Mouse (Mus musculus) MEL (cell line): Measurements from ENCODE around the gene Slc35b4. TPM values are rescaled to one million over a fixed set of nuclear protein-coding genes. Genes with fewer than 3 reads are reported as not detected.

Source experiments
- DNase-seq: peaks from one replicate; pipeline ENCODE4 v3.0.0; 2011; ENCODE audit warnings: low read depth, low spot score
- H3K27ac ChIP-seq: 2 replicates; pipeline ENCODE4 v1.5.1; 2012; ENCODE audit warnings: low read depth, mild to moderate bottlenecking, control low read depth, low read length, moderate library complexity; ENCODE audit not compliant: control insufficient read depth
- H3K27me3 ChIP-seq, 2 experiments: fragments of 150-350 bp in 1 of 2; sonication (generic) in 1 of 2; 2 replicates each; pipeline ENCODE4 v1.6.1; 2012; ENCODE audit warnings: low read length in 2 of 2, mild to moderate bottlenecking in 2 of 2, improper control_type of control experiment in 1 of 2, moderate library complexity in 1 of 2; ENCODE audit not compliant: insufficient read depth in 2 of 2, control insufficient read depth in 1 of 2
- H3K36me3 ChIP-seq, 2 experiments: 2 replicates each; pipeline ENCODE4 v1.6.1; 2012 to 2014; ENCODE audit warnings: low read length in 2 of 2, improper control_type of control experiment in 1 of 2, inconsistent platforms in 1 of 2, mild to moderate bottlenecking in 1 of 2; ENCODE audit not compliant: insufficient read depth in 2 of 2, control insufficient read depth in 1 of 2
- H3K4me1 ChIP-seq, 2 experiments: fragments of 150-350 bp in 1 of 2; sonication (generic) in 1 of 2; 2 replicates each; pipeline ENCODE4 v1.6.1; 2012; ENCODE audit warnings: low read length in 2 of 2, improper control_type of control experiment in 1 of 2, mild to moderate bottlenecking in 1 of 2; ENCODE audit not compliant: insufficient read depth in 2 of 2, control insufficient read depth in 1 of 2
- H3K4me3 ChIP-seq, 2 experiments: fragments of 150-350 bp in 1 of 2; sonication (generic) in 1 of 2; 2 replicates each; pipeline ENCODE4 v1.5.1; 2012; ENCODE audit warnings: low read depth in 2 of 2, low read length in 2 of 2, mild to moderate bottlenecking in 2 of 2, moderate library complexity in 2 of 2, control low read depth in 1 of 2, improper control_type of control experiment in 1 of 2; ENCODE audit not compliant: control insufficient read depth in 1 of 2, insufficient read depth in 1 of 2
- H3K79me2 ChIP-seq: 2 replicates; pipeline ENCODE4 v1.6.1; 2012; ENCODE audit warnings: mild to moderate bottlenecking, low read length, moderate library complexity; ENCODE audit not compliant: control insufficient read depth, poor library complexity, insufficient read depth
- H3K9ac ChIP-seq: 2 replicates; pipeline ENCODE4 v1.6.1; 2012; ENCODE audit warnings: low read depth, mild to moderate bottlenecking, control low read depth, low read length, moderate library complexity; ENCODE audit not compliant: control insufficient read depth, poor library complexity, severe bottlenecking
- H3K9me3 ChIP-seq: fragments of 150-350 bp; sonication (generic); replicated peaks from 2 replicates; pipeline ENCODE4 v1.6.1; 2012; ENCODE audit warnings: mild to moderate bottlenecking, low read length, improper control_type of control experiment, moderate library complexity; ENCODE audit not compliant: insufficient read depth
- CHD1 ChIP-seq: IDR thresholded peaks from 2 replicates; pipeline ENCODE4 v1.6.1; 2012; ENCODE audit warnings: low read depth, mild to moderate bottlenecking, inconsistent platforms, low read length, improper control_type of control experiment
- CTCF ChIP-seq, 3 experiments: IDR thresholded peaks in 2 of 3; conservative IDR thresholded peaks in 1 of 3; 2 replicates each; pipeline ENCODE4 v1.5.1; 2011 to 2012; ENCODE audit warnings: low read length in 3 of 3, low read depth in 2 of 3, mild to moderate bottlenecking in 2 of 3, improper control_type of control experiment in 1 of 3, inconsistent platforms in 1 of 3, mixed read lengths in 1 of 3, moderate library complexity in 1 of 3; ENCODE audit not compliant: control insufficient read depth in 1 of 3, insufficient read depth in 1 of 3, poor library complexity in 1 of 3, severe bottlenecking in 1 of 3
- E2F4 ChIP-seq: IDR thresholded peaks from 2 replicates; pipeline ENCODE4 v1.6.1; 2011; ENCODE audit warnings: low read depth, low read length, improper control_type of control experiment, borderline replicate concordance
- ELF1 ChIP-seq: IDR thresholded peaks from 2 replicates; pipeline ENCODE4 v1.6.1; 2014; ENCODE audit warnings: low read depth, mild to moderate bottlenecking, inconsistent platforms, low read length, improper control_type of control experiment, moderate library complexity
- EP300 ChIP-seq, 2 experiments: IDR thresholded peaks; 2 replicates each; pipeline ENCODE4 v1.6.1; 2011; ENCODE audit warnings: improper control_type of control experiment in 2 of 2, low read length in 2 of 2, low read depth in 1 of 2, mild to moderate bottlenecking in 1 of 2
- ETS1 ChIP-seq: IDR thresholded peaks from 2 replicates; pipeline ENCODE4 v1.6.1; 2012; ENCODE audit warnings: low read depth, mild to moderate bottlenecking, inconsistent platforms, low read length, improper control_type of control experiment, moderate library complexity
- JUND ChIP-seq: IDR thresholded peaks from 2 replicates; pipeline ENCODE4 v1.6.1; 2011; ENCODE audit warnings: low read depth, mild to moderate bottlenecking, improper control_type of control experiment, low read length
- KAT2A ChIP-seq: conservative IDR thresholded peaks from 2 replicates; pipeline ENCODE4 v1.6.1; 2012; ENCODE audit warnings: low read depth, low read length, improper control_type of control experiment, inconsistent platforms
- MAX ChIP-seq: IDR thresholded peaks from 2 replicates; pipeline ENCODE4 v1.6.1; 2011; ENCODE audit warnings: low read length, improper control_type of control experiment
- MXI1 ChIP-seq: IDR thresholded peaks from 2 replicates; pipeline ENCODE4 v1.6.1; 2011; ENCODE audit warnings: mild to moderate bottlenecking, low read depth, low read length, improper control_type of control experiment
- MYB ChIP-seq: IDR thresholded peaks from 2 replicates; pipeline ENCODE4 v1.6.1; 2011; ENCODE audit warnings: mild to moderate bottlenecking, low read depth, low read length, improper control_type of control experiment
- POLR2AphosphoS5 ChIP-seq: IDR thresholded peaks from 2 replicates; pipeline ENCODE4 v1.6.1; 2012; ENCODE audit warnings: low read depth, borderline replicate concordance, mild to moderate bottlenecking, inconsistent platforms, low read length, moderate library complexity, mixed read lengths
- RCOR1 ChIP-seq: IDR thresholded peaks from 2 replicates; pipeline ENCODE4 v1.6.1; 2012; ENCODE audit warnings: low read depth, mild to moderate bottlenecking, inconsistent platforms, low read length, improper control_type of control experiment
- SIN3A ChIP-seq: IDR thresholded peaks from 2 replicates; pipeline ENCODE4 v1.6.1; 2012; ENCODE audit warnings: low read length, improper control_type of control experiment, inconsistent platforms
- SMC3 ChIP-seq: IDR thresholded peaks from 2 replicates; pipeline ENCODE4 v1.6.1; 2011; ENCODE audit warnings: low read depth, low read length, improper control_type of control experiment
- TBP ChIP-seq: IDR thresholded peaks from 2 replicates; pipeline ENCODE4 v1.8.0; 2011; ENCODE audit warnings: low read depth, low read length, improper control_type of control experiment
- TCF12 ChIP-seq: IDR thresholded peaks from 2 replicates; pipeline ENCODE4 v1.6.1; 2014; ENCODE audit warnings: low read depth, mild to moderate bottlenecking, inconsistent platforms, low read length, improper control_type of control experiment, moderate library complexity
- UBTF ChIP-seq: IDR thresholded peaks from 2 replicates; pipeline ENCODE4 v1.6.1; 2012; ENCODE audit warnings: low read depth, mild to moderate bottlenecking, inconsistent platforms, low read length, improper control_type of control experiment, moderate library complexity, borderline replicate concordance; ENCODE audit not compliant: insufficient read depth
- ZC3H11A ChIP-seq: IDR thresholded peaks from 2 replicates; pipeline ENCODE4 v1.6.1; 2012; ENCODE audit warnings: low read depth, mild to moderate bottlenecking, inconsistent platforms, low read length, improper control_type of control experiment
- polyA plus RNA-seq, 2 experiments: library from polyadenylated mRNA; stranded (reverse) in 1 of 2; unstranded in 1 of 2; fragments of >175 nt in 1 of 2; fragments of >200 nt in 1 of 2; gene quantifications; 2 replicates each; pipeline versions ENCODE4 v1.2.1 to v1.2.4; 2012; ENCODE audit warnings: low replicate concordance in 2 of 2, low read depth in 1 of 2; ENCODE audit not compliant: insufficient read length in 2 of 2, insufficient read depth in 1 of 2, missing spikeins in 1 of 2
- total RNA-seq: library from RNA; depleted of rRNA; stranded (reverse); fragments of 300-350 nt; gene quantifications from 2 replicates; pipeline ENCODE4 v1.2.3, GENCODE M21; 2012

Slc35b4 gene
- total and polyA plus RNA-seq, 3 experiments, result 6.1 to 10.7 TPM; not detected in 1

DNA sequence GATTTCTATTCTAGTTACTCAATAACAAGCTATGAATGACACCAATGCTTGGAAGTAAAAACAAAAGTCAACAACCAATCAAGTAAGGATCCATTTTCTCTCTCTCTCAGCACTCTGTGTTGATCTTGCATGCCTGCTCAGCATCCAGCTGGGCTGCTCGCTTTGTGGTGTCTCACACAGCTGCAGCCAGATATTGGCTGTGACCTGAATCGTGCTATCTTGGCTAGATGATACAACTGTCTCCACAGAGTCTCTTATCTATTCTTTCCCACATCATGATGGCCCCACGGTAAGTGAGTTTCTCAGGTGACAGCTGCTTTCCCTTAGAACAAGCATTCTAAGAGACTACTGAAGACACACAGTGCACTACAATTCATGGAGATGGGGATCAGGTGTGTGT, 5.0 kb upstream of the Slc35b4 start:
- Histone ChIP-seq H3K4me3 (no peak overlapping the region), H3K27ac (no peak overlapping the region), H3K36me3 (peaks cover 0 to 6% of the 10 kb centered on the region in 2 experiments; a peak in 2 of 4 replicates), H3K9ac (no peak overlapping the region), H3K4me1 (peaks cover 5 to 13% of the 10 kb centered on the region in 2 experiments), H3K79me2 (no peaks in the 10 kb centered on the region), H3K27me3 (no peaks in the 10 kb centered on the region), H3K9me3 (no peaks in the 10 kb centered on the region)
- no peak for DNase-seq
- TF ChIP-seq ETS1 (peak; percentile 61), TCF12 (0 out of 2 replicates have a peak, but pooled peaks have one; percentile 37), CTCF (IDR thresholded peaks at IDR 0.05 in 2 of 3, conservative IDR thresholded peaks at IDR 0.05 in 1 of 3; ENCODE audit: control insufficient read depth in 1 of 3, insufficient read depth in 1 of 3, low read depth in 2 of 3, low read length in 3 of 3, poor library complexity in 1 of 3, severe bottlenecking in 1 of 3) (no peak), MXI1 (no peak), JUND (no peak)

- H3K4me1 ChIP-seq, result peaks cover 5 to 20% of the 10 kb centered on the region in 2 experiments
- peaks cover 0 to 14% of the 10 kb centered on the region in 2 experiments; a peak in 2 of 4 replicates for H3K36me3 ChIP-seq
- H3K9me3 ChIP-seq, result no peaks in the 10 kb centered on the region
- H3K27ac ChIP-seq, result no peak overlapping the region
- no peak for DNase-seq
- H3K4me3 ChIP-seq, result no peak overlapping the region
- no peak overlapping the region for H3K9ac ChIP-seq
- H3K27me3 ChIP-seq, result no peaks in the 10 kb centered on the region
- peaks cover 7% of the 10 kb centered on the region; the same call in 1 of the 2 replicates for H3K79me2 ChIP-seq
- TF ChIP-seq MAX (no peak), CTCF (IDR thresholded peaks at IDR 0.05 in 2 of 3, conservative IDR thresholded peaks at IDR 0.05 in 1 of 3; ENCODE audit: control insufficient read depth in 1 of 3, insufficient read depth in 1 of 3, low read depth in 2 of 3, low read length in 3 of 3, poor library complexity in 1 of 3, severe bottlenecking in 1 of 3) (no peak), E2F4 (no peak), TBP (no peak), POLR2AphosphoS5 (no peak), ZC3H11A (no peak), SMC3 (no peak), MYB (no peak), CHD1 (no peak), RCOR1 (no peak), SIN3A (no peak), KAT2A (no peak), UBTF (no peak), MXI1 (no peak), JUND (no peak), ELF1 (no peak), EP300 (IDR thresholded peaks at IDR 0.05; ENCODE audit: low read depth in 1 of 2, low read length in 2 of 2) (no peak)
Observed at GRCm38 (mm10) chr6:34179911-34180310, 3.0 kb upstream of the Slc35b4 start.
